Comparison of ENCODE assay signal across 1 mouse cellular context in the genomic region with DNA sequence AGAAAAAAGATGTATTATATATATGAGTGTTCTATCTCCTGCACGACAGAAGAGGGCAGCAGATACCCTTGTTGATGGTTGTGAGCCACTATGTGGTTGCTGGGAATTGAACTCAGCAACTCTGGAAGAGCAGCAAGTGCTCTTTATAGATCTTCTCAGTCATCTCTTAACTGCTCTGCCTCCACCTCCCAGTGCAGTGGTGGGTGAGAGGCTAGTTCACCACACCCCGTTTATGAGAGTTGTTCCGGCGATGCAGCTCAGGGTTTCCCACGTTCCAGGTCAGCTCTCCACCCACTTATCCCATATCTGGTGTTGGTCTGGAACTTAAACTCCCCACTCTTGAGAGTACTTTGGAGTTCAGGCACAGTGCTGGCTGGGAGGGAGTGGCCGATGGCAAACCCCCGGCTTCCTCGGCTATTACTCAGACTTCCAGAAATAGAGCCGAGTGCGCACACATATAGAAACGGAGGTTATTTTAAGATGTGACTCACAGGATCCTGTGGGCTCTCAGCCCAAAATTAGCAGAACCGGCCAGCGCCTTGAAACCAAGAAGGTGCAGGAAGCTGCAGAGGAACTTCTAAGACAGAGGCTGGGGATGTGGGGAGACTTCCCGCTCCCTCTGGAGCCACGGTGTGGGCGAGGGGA.
TF ChIP-seq lines count a peak whose summit lies in the region.

No protein-coding gene starts in this region.

TF ChIP-seq in CH12.LX, 34 proteins besides CTCF, POLR2A, EP300 and RAD21:
- TF ChIP-seq GABPA (IDR thresholded peaks at IDR 0.05; ENCODE audit: insufficient replicate concordance, low read depth, low read length) (no peak), ZC3H11A (IDR thresholded peaks at IDR 0.05; ENCODE audit: low read depth, low read length) (no peak), SIN3A (IDR thresholded peaks at IDR 0.05; ENCODE audit: low read length) (peak; percentile 45; the same call in 1 of the 2 replicates), POLR2AphosphoS2 (IDR thresholded peaks at IDR 0.05; ENCODE audit: low read depth, low read length) (no peak), NRF1 (IDR thresholded peaks at IDR 0.05; ENCODE audit: low read depth, low read length) (no peak), ETS1 (conservative IDR thresholded peaks at IDR 0.05; ENCODE audit: low read depth, low read length) (peak; percentile 93), KAT2A (IDR thresholded peaks at IDR 0.05; ENCODE audit: insufficient replicate concordance, low read length) (no peak), UBTF (IDR thresholded peaks at IDR 0.05; ENCODE audit: low read depth, low read length) (0 out of 2 replicates have a peak, but pooled peaks have one; percentile 50), PAX5 (IDR thresholded peaks at IDR 0.05; ENCODE audit: low read length) (no peak), JUND (conservative IDR thresholded peaks at IDR 0.05; ENCODE audit: low read depth, low read length) (no peak; the same call in 1 of the 2 replicates), NELFE (IDR thresholded peaks at IDR 0.05; ENCODE audit: low read depth, low read length) (no peak), BHLHE40 (IDR thresholded peaks at IDR 0.05; ENCODE audit: low read depth, low read length) (peak; percentile 87), MEF2A (IDR thresholded peaks at IDR 0.05; ENCODE audit: borderline replicate concordance, low read depth, low read length) (peak; percentile 100), ELF1 (IDR thresholded peaks at IDR 0.05; ENCODE audit: low read depth, low read length) (peak; percentile 52), CHD2 (IDR thresholded peaks at IDR 0.05; ENCODE audit: low read length) (peak; percentile 66), USF1 (IDR thresholded peaks at IDR 0.05; ENCODE audit: low read depth, low read length) (no peak), MAX (IDR thresholded peaks at IDR 0.05; ENCODE audit: low read length) (peak; percentile 55; the same call in 1 of the 2 replicates), MAZ (IDR thresholded peaks at IDR 0.05; ENCODE audit: low read depth, low read length) (no peak), JUN (IDR thresholded peaks at IDR 0.05; ENCODE audit: insufficient read depth, low read depth, low read length) (peak; percentile 59; the same call in 1 of the 2 replicates), HCFC1 (IDR thresholded peaks at IDR 0.05; ENCODE audit: low read depth, low read length) (no peak; the same call in none of the 2 replicates), MXI1 (IDR thresholded peaks at IDR 0.05; ENCODE audit: low read depth, low read length) (0 out of 2 replicates have a peak, but pooled peaks have one; percentile 61), MYC (IDR thresholded peaks at IDR 0.05; ENCODE audit: low read depth, low read length) (no peak), USF2 (conservative IDR thresholded peaks at IDR 0.05; ENCODE audit: low read depth, low read length) (no peak), RCOR1 (conservative IDR thresholded peaks at IDR 0.05; ENCODE audit: low read depth, low read length) (peak; percentile 89), MAFK (IDR thresholded peaks at IDR 0.05; ENCODE audit: insufficient replicate concordance, low read length) (peak; percentile 40; the same call in 1 of the 2 replicates), E2F4 (IDR thresholded peaks at IDR 0.05; ENCODE audit: insufficient replicate concordance, low read depth, low read length) (0 out of 2 replicates have a peak, but pooled peaks have one; percentile 5), TBP (conservative IDR thresholded peaks at IDR 0.05; ENCODE audit: low read depth, low read length) (0 out of 2 replicates have a peak, but pooled peaks have one; percentile 38), TCF12 (IDR thresholded peaks at IDR 0.05; ENCODE audit: low read depth, low read length) (peak; percentile 59; the same call in 1 of the 2 replicates), ZKSCAN1 (IDR thresholded peaks at IDR 0.05; ENCODE audit: borderline replicate concordance, low read depth, low read length) (no peak), ZNF384 (IDR thresholded peaks at IDR 0.05; ENCODE audit: low read depth, low read length) (peak; percentile 17; the same call in 1 of the 2 replicates), SMC3 (IDR thresholded peaks at IDR 0.05; ENCODE audit: low read depth, low read length) (peak; percentile 45), CHD1 (IDR thresholded peaks at IDR 0.05; ENCODE audit: low read depth, low read length) (peak; percentile 83), IRF4 (IDR thresholded peaks at IDR 0.05; ENCODE audit: low read depth, low read length) (peak; percentile 83), ZMIZ1 (IDR thresholded peaks at IDR 0.05; ENCODE audit: low read depth, low read length) (0 out of 2 replicates have a peak, but pooled peaks have one; percentile 29)
